Mouse (Mus musculus) spleen, adult 2 months (tissue): Measurements from ENCODE around the gene Fndc11. TPM values are rescaled to one million over a fixed set of nuclear protein-coding genes. Genes with fewer than 3 reads are reported as not detected.

Experiments
- DNase-seq, 2 experiments: peaks; one replicate each; pipeline versions ENCODE4 v3.0.0 to v3.0.0-alpha.2; 2012 to 2021; ENCODE audit warnings: low spot score in 2 of 2, low read depth in 1 of 2
- H3K27ac ChIP-seq: fragments of 200-500 bp; 2 replicates; pipeline ENCODE4 v1.5.1; 2012; ENCODE audit warnings: low read length, inconsistent platforms; ENCODE audit not compliant: insufficient read depth
- H3K27me3 ChIP-seq: fragments of 200-500 bp; 2 replicates; pipeline ENCODE4 v1.6.1; 2012; ENCODE audit warnings: mild to moderate bottlenecking, moderate library complexity, low read length, inconsistent platforms; ENCODE audit not compliant: control insufficient read depth, insufficient read depth
- H3K36me3 ChIP-seq: fragments of 200-500 bp; 2 replicates; pipeline ENCODE4 v1.6.1; 2012; ENCODE audit warnings: mild to moderate bottlenecking, low read length, inconsistent platforms; ENCODE audit not compliant: control insufficient read depth, insufficient read depth
- H3K4me1 ChIP-seq: fragments of 200-500 bp; 2 replicates; pipeline ENCODE4 v1.6.1; 2011; ENCODE audit warnings: inconsistent platforms; ENCODE audit not compliant: control insufficient read depth, insufficient read depth, insufficient read length
- H3K4me3 ChIP-seq: fragments of 200-500 bp; 2 replicates; pipeline ENCODE4 v1.5.1; 2011; ENCODE audit warnings: mild to moderate bottlenecking, inconsistent platforms; ENCODE audit not compliant: insufficient read depth, insufficient read length; ENCODE audit errors: extremely low read depth
- CTCF ChIP-seq: fragments of 200-500 bp; IDR thresholded peaks from 2 replicates; pipeline ENCODE4 v1.5.1; 2011; ENCODE audit warnings: mild to moderate bottlenecking, inconsistent platforms; ENCODE audit not compliant: insufficient read depth, insufficient read length, insufficient replicate concordance; ENCODE audit errors: extremely low read depth
- POLR2A ChIP-seq: fragments of 200-500 bp; IDR thresholded peaks from 2 replicates; pipeline ENCODE4 v1.6.1; 2011; ENCODE audit warnings: low read depth, low read length, inconsistent platforms
- WGBS: fragments of 180-500 bp; shearing (Covaris S2); methylation state at CpG from one replicate; pipeline ENCODE4 v1.1.7; 2018; 5-methylcytosine and 5-hydroxymethylcytosine counted together
- polyA plus RNA-seq: library from polyadenylated mRNA; depleted of rRNA; stranded (reverse); fragments of >200 nt; gene quantifications from 2 replicates; pipeline ENCODE4 v1.2.3, GENCODE M21; 2012

The Fndc11 gene
- polyA plus RNA-seq, 1 experiment: 1.3 TPM

DNA sequence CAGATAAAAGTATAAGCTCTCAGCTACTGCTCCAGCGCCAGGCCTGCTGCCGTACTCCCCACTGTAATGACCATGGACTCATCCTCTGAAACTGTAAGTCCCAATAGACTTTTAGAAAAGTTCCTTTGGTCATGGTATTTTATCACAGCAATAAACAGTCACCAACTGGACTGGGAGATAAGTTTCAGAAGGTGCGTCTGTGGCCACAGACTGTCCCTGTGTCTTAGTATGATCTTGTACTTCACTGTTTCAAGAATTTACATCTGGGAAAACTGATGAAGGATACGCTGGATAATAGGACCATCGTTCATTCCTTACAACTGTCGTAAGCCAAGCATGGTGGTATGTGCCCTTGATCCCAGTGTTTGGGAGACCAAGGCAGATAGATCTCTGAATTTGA is 3.8 kb upstream of the Fndc11 start:
- peaks cover 17% of the 10 kb centered on the region; the same call in 1 of the 2 replicates for H3K4me1 ChIP-seq
- peaks cover 2% of the 10 kb centered on the region; the same call in 1 of the 2 replicates for H3K27me3 ChIP-seq
- H3K4me3 ChIP-seq: no peak overlapping the region
- 92% methylated on average over 6 of the region's 6 CpGs for WGBS
- TF ChIP-seq POLR2A: no peak
- TF ChIP-seq CTCF: no peak
- no peak for DNase-seq
- no peak overlapping the region for H3K27ac ChIP-seq
- no peaks in the 10 kb centered on the region for H3K36me3 ChIP-seq

- H3K27ac ChIP-seq: peak overlapping the region; percentile 75
- H3K4me1 ChIP-seq: peaks cover 19% of the 10 kb centered on the region; the same call in 1 of the 2 replicates
- H3K4me3 ChIP-seq: no peak overlapping the region
- no peaks in the 10 kb centered on the region for H3K27me3 ChIP-seq
- DNase-seq: no peak
- no peaks in the 10 kb centered on the region for H3K36me3 ChIP-seq
- TF ChIP-seq CTCF: no peak
- TF ChIP-seq POLR2A: no peak
- 25% methylated on average over 5 of the region's 5 CpGs for WGBS
Observed at GRCm38 (mm10) chr2:181218881-181219485, 830 bp upstream of the Fndc11 start.

GRCm38 (mm10) chr2:181220361-181220760 is 548 bp downstream of the Fndc11 start:
- no peak for TF ChIP-seq POLR2A
- TF ChIP-seq CTCF: no peak
- peaks cover 19% of the 10 kb centered on the region; the same call in 1 of the 2 replicates for H3K4me1 ChIP-seq
- H3K27ac ChIP-seq: peak overlapping the region; percentile 60
- peak overlapping the region; percentile 22; the same call in 1 of the 2 replicates for H3K4me3 ChIP-seq
- no peaks in the 10 kb centered on the region for H3K27me3 ChIP-seq
- H3K36me3 ChIP-seq: no peaks in the 10 kb centered on the region
- WGBS: 12% methylated on average over 2 of the region's 2 CpGs
- DNase-seq: no peak

DNA sequence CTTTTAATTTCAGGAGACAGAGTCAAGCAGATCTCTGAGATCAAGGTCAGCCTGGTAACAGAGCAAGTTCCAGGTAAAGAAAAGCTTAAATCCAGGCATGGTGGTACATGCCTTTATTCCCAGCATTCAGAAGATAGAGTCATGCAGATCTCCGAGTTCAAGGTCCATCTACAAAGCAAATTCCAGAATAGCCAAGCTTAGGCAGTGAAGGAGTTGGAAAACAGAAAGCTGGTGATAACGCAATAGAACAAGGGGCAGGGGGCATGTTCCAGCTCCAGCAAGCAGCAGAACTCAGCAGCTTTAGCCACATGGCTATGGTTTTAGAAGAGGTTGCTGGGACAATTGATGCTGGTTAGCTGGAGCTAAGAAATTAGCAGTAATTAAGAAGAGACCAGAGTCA is 5.2 kb downstream of the Fndc11 start:
- no peak for DNase-seq
- no peak overlapping the region for H3K4me3 ChIP-seq
- 88% methylated on average over 2 of the region's 2 CpGs for WGBS
- H3K27ac ChIP-seq: no peak overlapping the region
- TF ChIP-seq POLR2A (no peak), CTCF (no peak)
- H3K36me3 ChIP-seq: peaks cover 33% of the 10 kb centered on the region
- H3K27me3 ChIP-seq: no peaks in the 10 kb centered on the region
- H3K4me1 ChIP-seq: peaks cover 10% of the 10 kb centered on the region; the same call in 1 of the 2 replicates

- DNase-seq: no peak
- Histone ChIP-seq H3K27me3 (no peaks in the 10 kb centered on the region), H3K36me3 (peaks cover 50% of the 10 kb centered on the region), H3K4me3 (no peak overlapping the region), H3K4me1 (no peaks in the 10 kb centered on the region), H3K27ac (no peak overlapping the region)
- TF ChIP-seq CTCF (no peak), POLR2A (no peak)
- WGBS: 90% methylated on average over 3 of the region's 3 CpGs
Observed at GRCm38 (mm10) chr2:181227122-181227521, 7.3 kb downstream of the Fndc11 start.

DNA sequence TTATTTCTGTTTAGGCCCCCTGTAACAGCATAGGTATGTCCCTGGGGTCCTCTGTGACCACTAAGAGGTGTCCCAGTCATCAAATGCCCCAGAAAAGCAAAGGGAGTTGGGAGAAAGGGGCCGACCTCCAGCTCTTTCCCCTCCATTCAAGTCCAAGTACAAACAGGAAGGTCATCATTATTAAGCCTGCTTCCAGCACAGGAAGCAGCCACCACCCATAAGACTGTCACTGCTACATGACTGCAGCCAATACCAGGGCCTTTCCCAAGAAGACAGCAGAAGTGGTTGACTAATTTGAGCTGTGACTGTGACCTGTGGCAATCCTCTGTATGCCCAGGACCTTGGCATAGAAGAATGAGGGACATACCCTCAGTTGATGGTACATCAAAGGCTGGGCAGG is 8.5 kb downstream of the Fndc11 start:
- H3K4me1 ChIP-seq: no peaks in the 10 kb centered on the region

GRCm38 (mm10) chr2:181231171-181231570 is 11.4 kb downstream of the Fndc11 start:
- no peak overlapping the region for H3K4me3 ChIP-seq
- 98% methylated on average over 20 of the region's 20 CpGs for WGBS
- DNase-seq: no peak
- no peaks in the 10 kb centered on the region for H3K27me3 ChIP-seq
- no peak overlapping the region for H3K27ac ChIP-seq
- no peak for TF ChIP-seq POLR2A
- TF ChIP-seq CTCF: no peak
- peaks cover 87% of the 10 kb centered on the region for H3K36me3 ChIP-seq
- H3K4me1 ChIP-seq: no peaks in the 10 kb centered on the region

More for the DNA sequence above, 8.5 kb downstream of the Fndc11 start:
- TF ChIP-seq CTCF: no peak
- no peak for TF ChIP-seq POLR2A
- Histone ChIP-seq H3K4me3 (no peak overlapping the region), H3K27ac (no peak overlapping the region), H3K27me3 (no peaks in the 10 kb centered on the region), H3K36me3 (peaks cover 61% of the 10 kb centered on the region)
- DNase-seq: no peak
- 61% methylated on average over 1 of the region's 1 CpGs for WGBS
